Mouse (Mus musculus) erythroblast, embryonic 14.5 days (primary cell): ENCODE data around the gene Adam8.

Experiments used
- GATA1 ChIP-seq: IDR thresholded peaks from 2 replicates; pipeline ENCODE4 v1.6.1; 2012; ENCODE audit warnings: low read length, inconsistent platforms, mixed read lengths
- TAL1 ChIP-seq: IDR thresholded peaks from 3 replicates; pipeline ENCODE4 v1.6.1; 2012; ENCODE audit warnings: low read length, inconsistent platforms, mixed read lengths

DNA sequence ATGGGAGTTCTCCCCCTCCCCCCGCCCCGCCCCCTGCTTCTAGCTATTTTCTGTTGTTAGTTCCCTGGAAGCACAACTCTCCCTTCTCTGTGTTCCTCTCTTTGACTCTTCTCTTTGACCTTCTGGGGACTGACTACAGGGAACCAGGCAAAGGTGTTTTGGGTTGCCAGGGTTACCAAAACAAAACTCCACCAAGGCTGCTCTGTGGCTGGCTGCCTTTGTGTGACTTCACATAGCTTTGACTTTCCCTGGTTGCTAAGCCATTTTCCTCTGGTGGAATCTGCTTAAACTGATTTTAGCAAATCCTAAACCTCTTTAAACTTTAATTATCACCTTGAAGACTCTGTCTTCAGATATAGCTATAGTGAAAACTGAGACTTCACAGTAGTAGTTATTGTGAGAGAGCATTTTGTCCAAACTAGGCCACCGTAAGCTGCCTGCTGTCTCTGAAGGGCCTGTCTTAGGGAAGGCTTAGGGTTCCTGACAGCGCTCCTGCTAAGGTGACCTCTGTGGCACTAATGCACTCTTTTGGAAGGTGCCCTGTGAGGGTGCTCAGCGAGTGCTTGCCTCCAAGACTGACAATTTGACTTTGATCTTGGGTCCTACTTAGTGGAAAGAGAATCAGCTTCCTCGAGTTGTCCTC lies 40.2 kb downstream of the Adam8 start:
- TF ChIP-seq GATA1 (no peak), TAL1 (no peak)
